ENCODE assay signal across 20 mouse cellular contexts in genomic region chr5:140150136-140150535, GRCm38 (mm10).
DNase-seq lines count a peak whose midpoint lies in the region; ATAC-seq and TF ChIP-seq lines count a peak whose summit lies in the region.
"Had no signal": no experiment of that assay in that cellular context is flagged by ENCODE, and none has a peak within 500 bp of the region (broad histone marks: within the 10 kb centered on the region; RNA-seq: fewer than 3 reads in every experiment).

No protein-coding gene starts in this region.

- no peak for TF ChIP-seq CTCF in liver, adult 2 months (IDR thresholded peaks at IDR 0.05; ENCODE audit: low read depth, low read length)

- 29% methylated on average over 5 of the region's 5 CpGs for WGBS in liver, adult 2 months
- 72% methylated on average over 5 of the region's 5 CpGs for WGBS in liver, embryonic 12.5 days (ENCODE audit: insufficient replicate concordance)

- H3K9me3 ChIP-seq in liver, embryonic 12.5 days (replicated peaks), result no peaks in the 10 kb centered on the region
- H3K9me3 ChIP-seq: embryonic facial prominence, embryonic 10.5 days; forebrain, embryonic 13.5 days; G1E; hindbrain, embryonic 13.5 days had no signal

- H3K4me3 ChIP-seq in liver, adult 2 months (ENCODE audit: insufficient read depth, low read depth, low read length), result no peak overlapping the region
- H3K4me3 ChIP-seq in liver, embryonic 12.5 days, result no peak overlapping the region
- H3K4me3 ChIP-seq: embryonic facial prominence, embryonic 10.5 days; forebrain, embryonic 13.5 days; hindbrain, embryonic 13.5 days had no signal

- no peak overlapping the region for H3K27ac ChIP-seq in liver, adult 2 months (replicated peaks; ENCODE audit: insufficient read depth, low read depth, low read length)
- no peak overlapping the region for H3K27ac ChIP-seq in liver, embryonic 12.5 days
- H3K27ac ChIP-seq: embryonic facial prominence, embryonic 10.5 days; forebrain, embryonic 13.5 days; hindbrain, postnatal 0 days had no signal

- peaks cover 10% of the 10 kb centered on the region for H3K4me1 ChIP-seq in liver, adult 2 months (ENCODE audit: control insufficient read depth, insufficient read depth, low read length)
- H3K4me1 ChIP-seq in liver, embryonic 12.5 days, result peaks cover 9% of the 10 kb centered on the region; the same call in 1 of the 2 replicates

- H3K79me2 ChIP-seq in liver, adult 2 months (ENCODE audit: control insufficient read depth, insufficient read depth, low read length), result no peaks in the 10 kb centered on the region

- no peak for ATAC-seq in liver, embryonic 12.5 days
- ATAC-seq: CD4-positive, CD25-positive, alpha-beta regulatory T cell, adult 4 months; forebrain, embryonic 13.5 days; forebrain, postnatal 0 days; hindbrain, postnatal 0 days had no signal

- no peaks in the 10 kb centered on the region for H3K36me3 ChIP-seq in liver, adult 2 months (ENCODE audit: control insufficient read depth, insufficient read depth, low read length)
- H3K36me3 ChIP-seq in liver, embryonic 12.5 days, result no peaks in the 10 kb centered on the region
- H3K36me3 ChIP-seq: embryonic facial prominence, embryonic 10.5 days; hindbrain, embryonic 13.5 days had no signal

- H3K9ac ChIP-seq in liver, adult 2 months (ENCODE audit: low read depth, low read length), result no peak overlapping the region
- H3K9ac ChIP-seq in liver, embryonic 12.5 days, result no peak overlapping the region
- H3K9ac ChIP-seq: forebrain, embryonic 13.5 days; forebrain, postnatal 0 days; hindbrain, embryonic 13.5 days had no signal

- peak; percentile 28 to 63 for DNase-seq in adrenal gland, adult (ENCODE audit: inconsistent age in 2 of 2, low spot score in 1 of 2)
- no peak for DNase-seq in adrenal gland, adult 8-10 months
- peak; percentile 15 to 22 for DNase-seq in heart, adult 9 months (ENCODE audit: low spot score in 2 of 2)
- no peak for DNase-seq in heart, adult 11 months
- peak; percentile 74 for DNase-seq in liver, adult 2 months (ENCODE audit: extremely low read depth, low read depth, low spot score)
- no peak for DNase-seq in left cerebral cortex, adult 9 months (ENCODE audit: low spot score in 2 of 2)
- DNase-seq: adrenal gland, postnatal 25 days; B cell, adult 2 months; cerebellum, adult 2 months; cerebellum, postnatal 10 days; forebrain, postnatal 0 days; gastrocnemius, postnatal 14 days; kidney, adult 11 months had no signal

- no peaks in the 10 kb centered on the region for H3K27me3 ChIP-seq in liver, adult 2 months (ENCODE audit: control insufficient read depth, insufficient read depth, low read length)
- no peaks in the 10 kb centered on the region for H3K27me3 ChIP-seq in liver, embryonic 12.5 days (replicated peaks)
- H3K27me3 ChIP-seq: forebrain, embryonic 13.5 days; hindbrain, embryonic 13.5 days had no signal

- H3K4me2 ChIP-seq in liver, embryonic 12.5 days, result no peak overlapping the region
- H3K4me2 ChIP-seq: forebrain, embryonic 13.5 days; hindbrain, embryonic 13.5 days had no signal

- TF ChIP-seq POLR2A in liver, adult 2 months (IDR thresholded peaks at IDR 0.05; ENCODE audit: extremely low read depth, insufficient read depth, low read length), result no peak

Comparison
In these comparisons a context has a peak if more than half of its experiments do, and no peak if none do; other contexts are left out.
1. DNase-seq: peak in adrenal gland, adult (2 of 2), heart, adult 9 months (2 of 2) and liver, adult 2 months (single experiment); none in adrenal gland, adult 8-10 months (single experiment), heart, adult 11 months (single experiment) and left cerebral cortex, adult 9 months (0 of 2).